Mouse (Mus musculus): ENCODE data around the gene Ttc7b. TPM values are rescaled to one million over a fixed set of nuclear protein-coding genes. Genes with fewer than 3 reads are reported as not detected.

The Ttc7b gene
- total RNA-seq, 2 experiments from 2014 or later, result 224 to 230 TPM

- peak in 1 of 2 experiments; percentile 43 for DNase-seq (ENCODE audit: low spot score in 2 of 2)
- intact Hi-C loops (cut with DNase I), result no loop called here
Observed at GRCm38 (mm10) chr12:100372785-100373184, 147.8 kb downstream of the Ttc7b start.

GRCm38 (mm10) chr12:100372015-100372414 lies 148.6 kb downstream of the Ttc7b start:
- no peak for DNase-seq (ENCODE audit: low spot score in 2 of 2)
- intact Hi-C loops (cut with DNase I), result no loop called here

GRCm38 (mm10) chr12:100369786-100370185 lies 150.8 kb downstream of the Ttc7b start:
- no peak for DNase-seq (ENCODE audit: low spot score in 2 of 2)
- intact Hi-C loops (cut with DNase I), result no loop called here

GRCm38 (mm10) chr12:100369220-100369619 lies 151.4 kb downstream of the Ttc7b start:
- DNase-seq (ENCODE audit: low spot score in 2 of 2), result no peak
- intact Hi-C loops (cut with DNase I), result no loop called here

- DNase-seq (ENCODE audit: low spot score in 2 of 2), result peak; percentile 69 to 96
- intact Hi-C loops (cut with DNase I), result loop anchor here (1.0 to 5.0 kb wide), 2 partner anchors 8 to 61 kb away; no protein-coding TSS in a partner anchor
Observed at GRCm38 (mm10) chr12:100361330-100361729, 159.3 kb downstream of the Ttc7b start.

- intact Hi-C loops (cut with DNase I), result loop anchor here (10.0 kb wide), 1 partner anchor 117 kb away; no protein-coding TSS in a partner anchor
- DNase-seq (ENCODE audit: low spot score in 2 of 2), result no peak
Observed at GRCm38 (mm10) chr12:100358040-100358620, 162.5 kb downstream of the Ttc7b start.

- intact Hi-C loops (cut with DNase I), result loop anchor here (10.0 kb wide), 1 partner anchor 118 kb away; no protein-coding TSS in a partner anchor
- no peak for DNase-seq (ENCODE audit: low spot score in 2 of 2)
Observed at GRCm38 (mm10) chr12:100356407-100356806, 164.2 kb downstream of the Ttc7b start.

- intact Hi-C loops (cut with DNase I), result loop anchor here (10.0 kb wide), 1 partner anchor 119 kb away; no protein-coding TSS in a partner anchor
- no peak for DNase-seq (ENCODE audit: low spot score in 2 of 2)
Observed at GRCm38 (mm10) chr12:100355565-100355964, 165.1 kb downstream of the Ttc7b start.

- intact Hi-C loops (cut with DNase I), result loop anchor here (1.0 to 10.0 kb wide), 6 partner anchors 7 to 215 kb away; no protein-coding TSS in a partner anchor
- DNase-seq (ENCODE audit: low spot score in 2 of 2), result peak in 1 of 2 experiments; percentile 72
Observed at GRCm38 (mm10) chr12:100353954-100354353, 166.7 kb downstream of the Ttc7b start.

DNA sequence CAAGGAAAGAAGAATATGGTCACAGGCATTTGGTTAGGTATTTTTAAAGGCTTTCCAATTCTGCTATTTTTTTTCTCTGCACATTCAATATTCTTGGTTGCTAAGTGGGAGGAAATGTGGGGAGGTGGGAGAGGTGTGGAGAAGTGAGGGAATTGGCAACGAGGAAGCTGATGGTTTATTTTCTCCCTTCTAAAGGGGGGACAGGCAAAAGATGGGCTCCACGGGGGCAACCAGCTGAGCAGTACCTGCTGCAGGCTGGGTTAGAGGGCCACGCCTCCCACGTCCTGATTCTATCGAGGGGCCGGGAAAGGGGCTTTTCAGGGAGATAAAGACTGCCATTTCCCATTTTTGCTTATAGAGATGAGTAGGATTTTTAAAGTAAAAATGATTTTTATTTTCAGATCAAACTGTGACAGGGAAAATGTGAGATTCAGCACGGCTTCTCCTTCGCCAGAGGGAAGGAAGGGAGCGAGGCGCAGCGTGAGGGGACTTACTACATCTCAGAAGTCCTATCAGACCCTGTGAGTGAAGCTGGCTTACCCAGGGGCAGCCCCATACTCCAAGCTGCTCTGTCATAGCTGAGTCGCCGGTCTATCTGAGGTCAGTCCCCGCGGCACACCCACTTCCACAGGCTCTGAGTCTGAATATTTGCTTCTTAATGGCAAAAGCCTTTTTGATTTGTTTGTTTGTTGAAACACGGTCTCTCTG lies 167.4 kb downstream of the Ttc7b start:
- DNase-seq (ENCODE audit: low spot score in 2 of 2), result peak in 1 of 2 experiments; percentile 85
- intact Hi-C loops (cut with DNase I), result loop anchor here (1.0 to 10.0 kb wide), 6 partner anchors 8 to 216 kb away; no protein-coding TSS in a partner anchor

- peak in 1 of 2 experiments; percentile 72 for DNase-seq (ENCODE audit: low spot score in 2 of 2)
- intact Hi-C loops (cut with DNase I), result loop anchor here (2.0 to 10.0 kb wide), 5 partner anchors 60 to 217 kb away; no protein-coding TSS in a partner anchor
Observed at GRCm38 (mm10) chr12:100352094-100352493, 168.5 kb downstream of the Ttc7b start.

DNA sequence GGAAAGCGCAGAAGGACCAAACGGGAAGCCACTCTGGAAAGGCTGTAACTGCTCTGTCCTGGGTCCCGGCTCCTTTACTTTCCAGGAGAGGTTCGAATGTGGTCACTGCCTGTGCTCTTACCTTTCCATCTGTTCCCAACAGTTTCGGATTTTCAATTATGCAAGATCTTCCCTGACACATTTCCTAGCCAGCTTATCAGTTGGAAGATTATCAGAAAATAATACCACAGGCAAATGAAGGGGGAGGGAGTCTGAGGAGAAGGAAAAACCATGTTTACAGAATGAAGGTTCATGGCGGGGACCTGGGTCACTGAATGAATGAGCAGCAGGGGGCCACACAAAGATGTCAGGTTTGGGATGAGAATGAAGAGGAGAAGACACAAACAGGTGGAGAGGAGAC lies 177.1 kb downstream of the Ttc7b start:
- DNase-seq (ENCODE audit: low spot score in 2 of 2), result no peak
- intact Hi-C loops (cut with DNase I), result no loop called here

DNA sequence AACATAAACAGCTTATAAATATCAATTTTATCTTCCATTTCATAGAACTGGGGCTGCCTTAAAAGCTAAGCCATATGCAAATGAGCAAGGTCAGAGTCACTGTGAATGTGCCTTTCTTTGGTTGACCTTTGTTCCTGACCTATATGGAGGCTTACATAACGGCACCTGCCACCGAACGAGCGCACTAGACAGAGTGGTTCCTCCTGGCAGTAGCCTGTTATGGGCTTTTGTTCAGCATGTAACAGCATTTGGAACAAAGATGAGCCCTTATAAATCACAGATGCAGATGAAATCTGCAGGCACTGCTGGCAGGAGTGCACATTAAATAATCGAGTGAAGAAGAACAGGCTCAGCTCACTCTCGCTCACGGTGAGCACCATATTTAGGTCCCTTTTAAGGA lies 179.0 kb downstream of the Ttc7b start:
- intact Hi-C loops (cut with DNase I), result no loop called here
- no peak for DNase-seq (ENCODE audit: low spot score in 2 of 2)

- intact Hi-C loops (cut with DNase I), result no loop called here
- DNase-seq (ENCODE audit: low spot score in 2 of 2), result no peak
Observed at GRCm38 (mm10) chr12:100340901-100341460, 179.6 kb downstream of the Ttc7b start.

GRCm38 (mm10) chr12:100338055-100338454 lies 182.6 kb downstream of the Ttc7b start:
- intact Hi-C loops (cut with DNase I), result loop anchor here (2.0 kb wide), 1 partner anchor 135 kb away; no protein-coding TSS in a partner anchor
- DNase-seq (ENCODE audit: low spot score in 2 of 2), result no peak

DNA sequence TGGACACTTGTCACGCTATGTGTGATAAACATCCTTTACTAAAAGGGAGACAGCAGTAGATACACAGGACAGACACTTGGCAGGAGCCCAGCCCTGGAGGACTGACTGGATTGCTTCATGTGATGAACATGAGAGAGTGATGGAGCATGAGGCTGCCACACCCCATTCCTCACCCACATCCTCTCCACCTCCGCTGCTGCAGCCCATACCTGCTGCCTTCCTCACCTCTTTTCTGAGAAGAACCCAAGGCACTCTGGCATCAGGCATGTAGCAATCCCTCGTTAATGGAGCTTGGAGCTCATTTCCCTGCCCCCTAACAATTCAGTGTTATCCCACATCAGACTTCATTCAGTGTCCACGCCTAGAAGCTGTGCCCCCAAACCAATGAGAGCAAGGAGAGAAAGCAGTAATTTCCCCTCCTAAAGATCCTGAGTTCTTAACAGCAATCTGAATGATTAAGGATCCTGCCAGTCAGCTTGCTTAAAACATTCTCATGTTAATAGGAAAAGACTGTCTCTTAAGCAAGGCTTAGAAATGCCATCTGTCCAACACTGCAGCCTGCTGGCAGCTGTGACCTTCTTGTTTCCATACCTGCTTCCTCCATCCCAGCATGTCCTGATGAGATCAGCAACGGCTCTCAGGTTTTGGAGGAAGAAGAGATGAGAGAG lies 183.1 kb downstream of the Ttc7b start:
- intact Hi-C loops (cut with DNase I), result loop anchor here (2.0 kb wide), 1 partner anchor 135 kb away; no protein-coding TSS in a partner anchor
- no peak for DNase-seq (ENCODE audit: low spot score in 2 of 2)

DNA sequence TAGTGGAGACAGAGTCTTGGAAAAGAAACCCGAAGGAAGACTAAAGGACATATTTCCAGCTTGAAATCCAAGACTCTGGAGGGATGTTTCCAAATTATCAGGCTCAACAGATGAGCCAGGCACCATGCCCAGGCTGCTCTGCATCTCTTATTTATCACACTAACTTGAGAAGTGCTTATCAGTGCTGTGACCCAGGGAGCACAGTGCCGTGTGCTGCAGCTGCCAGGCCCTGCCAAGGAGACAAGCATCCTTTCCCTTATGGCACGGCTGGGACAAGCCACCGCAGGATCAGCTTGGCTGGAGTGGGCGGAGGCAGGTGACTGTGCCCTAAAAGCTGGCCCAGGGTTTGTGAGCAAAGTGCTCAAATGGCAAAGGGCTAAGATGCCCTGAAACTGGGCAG lies 184.4 kb downstream of the Ttc7b start:
- DNase-seq (ENCODE audit: low spot score in 2 of 2), result no peak
- intact Hi-C loops (cut with DNase I), result no loop called here

DNA sequence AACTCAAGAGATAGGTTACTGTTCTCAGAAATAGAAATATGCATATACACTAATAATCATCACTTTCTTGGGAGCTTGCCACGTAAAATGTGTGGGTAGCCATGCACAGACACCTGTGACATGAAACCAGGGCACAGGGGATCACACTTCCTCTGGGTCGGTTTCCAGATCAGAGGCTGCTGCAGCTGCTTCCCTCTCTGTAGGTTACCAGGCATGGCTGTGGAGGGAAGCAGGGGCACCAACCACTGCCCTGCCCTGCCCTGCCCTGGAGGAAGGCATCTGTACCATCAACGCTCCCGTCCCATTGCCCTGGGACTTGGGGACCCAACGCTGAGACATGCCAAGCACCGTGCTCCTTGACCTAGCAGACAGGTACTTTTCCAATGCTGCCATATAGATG lies 188.8 kb downstream of the Ttc7b start:
- DNase-seq (ENCODE audit: low spot score in 2 of 2), result no peak
- intact Hi-C loops (cut with DNase I), result no loop called here

DNA sequence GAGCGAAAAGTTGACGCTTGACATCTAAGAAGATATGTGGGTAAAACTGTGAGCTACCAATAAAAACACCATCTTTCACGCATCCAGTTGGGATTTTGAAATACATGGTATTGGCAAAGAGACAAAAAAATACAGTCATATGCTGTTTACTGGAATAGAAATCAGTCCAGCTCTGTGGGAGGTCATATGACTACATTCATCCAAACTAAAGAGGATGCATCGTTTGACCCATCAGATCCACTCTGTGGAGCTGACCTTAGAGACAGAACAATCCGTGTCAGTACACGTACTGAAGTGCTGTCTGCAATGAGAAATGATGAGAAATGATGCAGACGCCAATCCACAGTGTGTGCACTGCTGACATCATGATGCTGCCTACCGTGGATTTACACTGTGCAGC lies 190.4 kb downstream of the Ttc7b start:
- DNase-seq (ENCODE audit: low spot score in 2 of 2), result no peak
- intact Hi-C loops (cut with DNase I), result no loop called here

DNA sequence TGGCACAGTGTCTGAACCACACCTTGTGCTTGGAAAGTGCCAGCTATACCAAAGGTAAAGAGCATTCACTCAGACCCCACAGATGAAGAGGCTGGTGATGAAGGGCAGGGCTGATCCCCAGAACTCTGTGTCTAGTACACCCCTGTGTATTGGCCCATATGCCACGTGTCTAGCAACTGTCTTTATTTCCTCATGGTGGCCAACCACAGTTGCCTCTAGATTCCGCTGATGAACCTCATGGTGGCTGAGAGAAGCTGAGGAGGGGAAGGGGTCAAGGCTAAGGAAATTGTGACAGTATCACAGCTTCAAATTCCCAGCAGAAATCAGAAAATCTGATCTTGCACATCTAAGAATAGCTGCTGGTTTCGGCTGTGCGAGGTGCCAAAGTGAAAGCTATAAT lies 191.6 kb downstream of the Ttc7b start:
- intact Hi-C loops (cut with DNase I), result no loop called here
- no peak for DNase-seq (ENCODE audit: low spot score in 2 of 2)

Data from left cerebral cortex, postnatal 25 days (tissue).